Mouse (Mus musculus): ENCODE measurements around the gene Slc16a6. TPM values are rescaled to one million over a fixed set of nuclear protein-coding genes. Genes with fewer than 3 reads are reported as not detected.

Gene Slc16a6
- polyA plus RNA-seq, 1 experiment from 2014 or later, result 4.4 TPM

- H3K4me3 ChIP-seq (ENCODE audit: low read depth, low read length), result no peak overlapping the region
- H3K36me3 ChIP-seq (ENCODE audit: control insufficient read depth, insufficient read depth, low read length), result no peaks in the 10 kb centered on the region
- 76% methylated on average over 4 of the region's 4 CpGs for WGBS
- no peak for ATAC-seq (ENCODE audit: insufficient number of reproducible peaks, insufficient read depth, low FRiP score, low read depth)
- H3K27ac ChIP-seq (ENCODE audit: low read length), result no peak overlapping the region
- no peak overlapping the region for H3K4me2 ChIP-seq (replicated peaks; ENCODE audit: low read depth, low read length)
- no peak overlapping the region for H3K9ac ChIP-seq (replicated peaks; ENCODE audit: low read depth, low read length)
- no peaks in the 10 kb centered on the region for H3K9me3 ChIP-seq (ENCODE audit: control insufficient read depth, low read depth, low read length)
- no peaks in the 10 kb centered on the region for H3K27me3 ChIP-seq (ENCODE audit: control insufficient read depth, insufficient read depth, low read length)
- no peaks in the 10 kb centered on the region for H3K4me1 ChIP-seq (ENCODE audit: control insufficient read depth, insufficient read depth, low read length)
Observed at GRCm38 (mm10) chr11:109491844-109492243, 18.4 kb upstream of the Slc16a6 start.

DNA sequence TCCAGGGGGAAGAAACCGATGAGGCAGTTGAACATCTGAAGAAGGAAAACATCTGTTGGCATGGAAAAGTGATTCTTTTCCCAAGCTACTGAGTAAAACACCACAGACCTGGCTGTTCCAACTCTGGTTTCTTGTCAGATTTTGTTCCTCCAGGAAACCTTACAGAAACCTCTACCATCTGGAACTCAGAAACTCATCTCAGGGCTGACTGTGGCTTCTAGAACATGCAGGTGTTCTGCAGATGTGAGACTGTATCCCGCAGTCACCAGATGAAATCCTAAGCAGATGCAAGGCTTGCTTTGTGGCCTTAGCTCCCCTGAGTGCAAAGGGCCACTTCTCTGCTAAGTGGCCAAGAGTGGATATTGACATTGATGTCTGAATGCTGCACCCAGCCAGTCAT, 16.4 kb upstream of the Slc16a6 start:
- no peak for ATAC-seq (ENCODE audit: insufficient number of reproducible peaks, insufficient read depth, low FRiP score, low read depth)
- H3K36me3 ChIP-seq (ENCODE audit: control insufficient read depth, insufficient read depth, low read length), result no peaks in the 10 kb centered on the region
- H3K9ac ChIP-seq (replicated peaks; ENCODE audit: low read depth, low read length), result no peak overlapping the region
- H3K27me3 ChIP-seq (ENCODE audit: control insufficient read depth, insufficient read depth, low read length), result no peaks in the 10 kb centered on the region
- H3K4me3 ChIP-seq (ENCODE audit: low read depth, low read length), result no peak overlapping the region
- no peaks in the 10 kb centered on the region for H3K9me3 ChIP-seq (ENCODE audit: control insufficient read depth, low read depth, low read length)
- no peak overlapping the region for H3K27ac ChIP-seq (ENCODE audit: low read length)
- WGBS, result 63% methylated on average over 2 of the region's 2 CpGs
- H3K4me2 ChIP-seq (replicated peaks; ENCODE audit: low read depth, low read length), result no peak overlapping the region
- H3K4me1 ChIP-seq (ENCODE audit: control insufficient read depth, insufficient read depth, low read length), result no peaks in the 10 kb centered on the region

DNA sequence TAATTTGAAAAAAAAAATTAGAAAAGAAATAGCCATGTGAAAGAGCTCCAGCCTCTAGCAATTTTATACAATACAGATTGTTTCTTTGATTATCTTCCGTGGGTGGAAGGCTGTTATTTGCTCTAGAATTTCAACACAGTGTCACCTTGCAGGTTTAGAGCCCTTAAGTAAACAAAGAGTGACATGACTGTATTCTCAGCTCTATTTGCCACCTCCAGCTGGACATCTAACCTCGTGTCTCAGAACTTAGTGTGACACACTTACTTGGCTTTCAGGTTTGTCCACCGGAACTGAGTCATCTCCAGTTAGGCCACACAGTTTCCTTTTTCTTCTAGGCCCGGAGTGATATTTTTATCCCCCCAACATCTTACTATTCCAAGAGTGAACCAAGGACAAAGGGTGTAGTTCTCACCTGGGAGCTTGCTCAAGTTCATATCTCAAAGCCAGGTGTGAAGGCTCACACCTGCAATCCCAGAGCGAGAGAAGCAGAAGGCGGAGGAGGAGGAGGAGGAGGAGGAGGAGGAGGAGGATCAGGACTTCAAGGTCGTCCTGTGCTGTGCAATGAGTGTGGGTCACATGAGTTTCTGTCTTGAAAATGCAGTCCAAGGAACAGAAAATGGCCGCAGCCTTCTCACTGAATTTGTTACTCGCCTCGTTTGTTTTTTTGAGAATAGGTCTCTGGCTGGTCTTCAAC, 14.7 kb upstream of the Slc16a6 start:
- peak; percentile 6; the same call in 1 of the 2 replicates for ATAC-seq (ENCODE audit: insufficient number of reproducible peaks, insufficient read depth, low FRiP score, low read depth)
- Histone ChIP-seq H3K9me3 (ENCODE audit: control insufficient read depth, low read depth, low read length) (no peaks in the 10 kb centered on the region), H3K4me2 (replicated peaks; ENCODE audit: low read depth, low read length) (no peak overlapping the region), H3K27ac (ENCODE audit: low read length) (no peak overlapping the region), H3K9ac (replicated peaks; ENCODE audit: low read depth, low read length) (no peak overlapping the region), H3K36me3 (ENCODE audit: control insufficient read depth, insufficient read depth, low read length) (no peaks in the 10 kb centered on the region), H3K27me3 (ENCODE audit: control insufficient read depth, insufficient read depth, low read length) (no peaks in the 10 kb centered on the region), H3K4me1 (ENCODE audit: control insufficient read depth, insufficient read depth, low read length) (no peaks in the 10 kb centered on the region), H3K4me3 (ENCODE audit: low read depth, low read length) (no peak overlapping the region)
- 76% methylated on average over 10 of the region's 10 CpGs for WGBS

GRCm38 (mm10) chr11:109487111-109487510, 13.7 kb upstream of the Slc16a6 start:
- no peak overlapping the region for H3K4me3 ChIP-seq (ENCODE audit: low read depth, low read length)
- H3K27ac ChIP-seq (ENCODE audit: low read length), result no peak overlapping the region
- no peaks in the 10 kb centered on the region for H3K27me3 ChIP-seq (ENCODE audit: control insufficient read depth, insufficient read depth, low read length)

DNA sequence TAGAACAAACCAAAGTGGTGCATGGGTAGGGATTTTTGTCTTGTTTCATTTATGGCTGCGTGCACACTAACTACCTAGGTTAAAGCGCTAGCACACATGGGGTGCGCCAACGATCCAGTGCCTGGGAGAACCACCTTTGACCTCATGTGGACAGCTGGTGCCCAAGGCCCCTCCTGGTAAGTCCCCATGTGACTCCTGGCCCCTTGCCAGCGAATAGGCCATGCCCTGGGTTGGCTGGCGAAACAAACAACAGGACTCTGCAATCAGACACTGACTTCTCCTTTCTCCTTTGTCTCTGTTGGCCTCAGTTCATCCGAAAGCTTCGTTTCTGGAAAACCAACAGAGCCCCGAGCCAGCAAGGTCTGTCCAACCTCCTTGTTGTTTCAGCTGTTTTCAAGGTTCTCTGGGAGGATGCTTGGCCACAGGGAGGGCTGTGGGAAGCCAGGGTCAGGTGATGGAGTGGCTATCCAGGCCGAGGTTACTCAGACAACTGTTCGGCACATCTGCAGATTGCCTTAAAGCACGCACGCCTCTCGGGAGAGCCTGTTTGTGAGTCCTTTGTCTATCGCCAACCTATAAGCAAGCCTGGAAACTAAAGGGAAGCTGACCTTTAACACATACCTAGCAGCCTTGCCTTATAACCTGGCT, 12.1 kb upstream of the Slc16a6 start:
- Histone ChIP-seq H3K27ac (ENCODE audit: low read length) (no peak overlapping the region), H3K9me3 (ENCODE audit: control insufficient read depth, low read depth, low read length) (no peaks in the 10 kb centered on the region), H3K27me3 (ENCODE audit: control insufficient read depth, insufficient read depth, low read length) (no peaks in the 10 kb centered on the region), H3K9ac (replicated peaks; ENCODE audit: low read depth, low read length) (no peak overlapping the region), H3K4me1 (ENCODE audit: control insufficient read depth, insufficient read depth, low read length) (no peaks in the 10 kb centered on the region), H3K36me3 (ENCODE audit: control insufficient read depth, insufficient read depth, low read length) (no peaks in the 10 kb centered on the region), H3K4me3 (ENCODE audit: low read depth, low read length) (no peak overlapping the region), H3K4me2 (replicated peaks; ENCODE audit: low read depth, low read length) (no peak overlapping the region)
- 86% methylated on average over 15 of the region's 15 CpGs for WGBS
- no peak for ATAC-seq (ENCODE audit: insufficient number of reproducible peaks, insufficient read depth, low FRiP score, low read depth)

More at GRCm38 (mm10) chr11:109487111-109487510, 13.7 kb upstream of the Slc16a6 start:
- H3K4me1 ChIP-seq (ENCODE audit: control insufficient read depth, insufficient read depth, low read length), result no peaks in the 10 kb centered on the region
- H3K4me2 ChIP-seq (replicated peaks; ENCODE audit: low read depth, low read length), result no peak overlapping the region
- H3K36me3 ChIP-seq (ENCODE audit: control insufficient read depth, insufficient read depth, low read length), result no peaks in the 10 kb centered on the region
- no peaks in the 10 kb centered on the region for H3K9me3 ChIP-seq (ENCODE audit: control insufficient read depth, low read depth, low read length)
- no peak for ATAC-seq (ENCODE audit: insufficient number of reproducible peaks, insufficient read depth, low FRiP score, low read depth)
- WGBS, result 25% methylated on average over 1 of the region's 1 CpGs
- no peak overlapping the region for H3K9ac ChIP-seq (replicated peaks; ENCODE audit: low read depth, low read length)

DNA sequence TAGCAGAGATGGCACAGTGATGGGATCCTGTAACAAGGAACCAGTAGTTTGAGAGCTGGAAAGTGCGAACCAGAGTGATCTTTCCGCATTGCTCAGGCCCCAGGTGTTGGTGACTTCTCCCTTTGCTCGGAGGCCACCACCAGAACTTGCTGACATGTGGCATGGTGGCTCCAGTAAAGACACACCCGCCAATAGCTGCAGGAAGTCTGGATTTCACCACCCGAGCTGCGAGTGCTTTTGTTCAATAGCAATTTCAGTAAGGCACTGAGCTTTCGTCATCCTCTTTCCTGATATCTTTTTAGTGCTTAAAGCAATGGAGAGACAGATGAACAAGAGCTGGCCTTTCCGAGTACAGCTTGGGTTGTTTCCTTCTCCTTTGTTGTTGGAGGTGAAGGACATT, 7.0 kb upstream of the Slc16a6 start:
- Histone ChIP-seq H3K9ac (replicated peaks; ENCODE audit: low read depth, low read length) (no peak overlapping the region), H3K4me2 (replicated peaks; ENCODE audit: low read depth, low read length) (no peak overlapping the region), H3K27me3 (ENCODE audit: control insufficient read depth, insufficient read depth, low read length) (no peaks in the 10 kb centered on the region), H3K27ac (ENCODE audit: low read length) (no peak overlapping the region), H3K36me3 (ENCODE audit: control insufficient read depth, insufficient read depth, low read length) (no peaks in the 10 kb centered on the region), H3K4me1 (ENCODE audit: control insufficient read depth, insufficient read depth, low read length) (no peaks in the 10 kb centered on the region), H3K4me3 (ENCODE audit: low read depth, low read length) (no peak overlapping the region), H3K9me3 (ENCODE audit: control insufficient read depth, low read depth, low read length) (no peaks in the 10 kb centered on the region)
- no peak for ATAC-seq (ENCODE audit: insufficient number of reproducible peaks, insufficient read depth, low FRiP score, low read depth)
- 78% methylated on average over 8 of the region's 8 CpGs for WGBS

DNA sequence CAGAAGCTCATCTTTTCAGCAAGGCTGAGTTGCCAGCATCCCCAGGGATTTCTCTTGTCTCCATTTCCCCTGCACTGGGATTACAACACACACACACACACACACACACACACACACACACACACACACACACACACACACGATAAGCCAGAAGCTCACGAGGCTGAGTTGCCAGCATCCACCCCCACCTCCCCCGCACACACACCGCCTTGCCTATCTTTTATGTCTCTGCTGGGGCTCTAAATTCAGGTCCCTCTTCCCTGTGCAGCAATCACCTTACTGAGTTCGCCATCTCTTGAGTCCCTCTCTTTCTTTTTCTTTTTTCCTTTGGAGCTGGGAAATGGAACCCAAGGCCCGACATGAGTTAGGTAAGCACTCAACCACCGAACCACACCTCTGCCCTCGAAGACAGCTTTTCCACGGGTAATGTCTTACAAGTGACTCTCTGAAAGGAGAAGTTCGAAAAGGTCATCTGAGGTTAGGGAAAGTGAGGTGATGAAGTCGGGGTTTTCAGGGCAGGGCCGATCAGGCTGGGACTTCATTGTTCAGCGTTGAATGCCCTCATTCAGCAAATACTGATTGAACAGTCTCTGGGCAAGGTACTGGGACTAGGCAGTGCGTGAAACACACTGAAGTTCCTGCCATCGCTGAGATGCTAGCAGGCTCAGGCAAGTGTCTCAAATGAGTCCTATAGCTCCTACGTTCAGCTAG, 6.3 kb upstream of the Slc16a6 start:
- Histone ChIP-seq H3K4me1 (ENCODE audit: control insufficient read depth, insufficient read depth, low read length) (no peaks in the 10 kb centered on the region), H3K4me2 (replicated peaks; ENCODE audit: low read depth, low read length) (no peak overlapping the region), H3K27me3 (ENCODE audit: control insufficient read depth, insufficient read depth, low read length) (no peaks in the 10 kb centered on the region), H3K36me3 (ENCODE audit: control insufficient read depth, insufficient read depth, low read length) (no peaks in the 10 kb centered on the region), H3K9ac (replicated peaks; ENCODE audit: low read depth, low read length) (no peak overlapping the region), H3K4me3 (ENCODE audit: low read depth, low read length) (no peak overlapping the region), H3K9me3 (ENCODE audit: control insufficient read depth, low read depth, low read length) (no peaks in the 10 kb centered on the region), H3K27ac (ENCODE audit: low read length) (no peak overlapping the region)
- no peak for ATAC-seq (ENCODE audit: insufficient number of reproducible peaks, insufficient read depth, low FRiP score, low read depth)
- 72% methylated on average over 16 of the region's 16 CpGs for WGBS

- H3K9me3 ChIP-seq (ENCODE audit: control insufficient read depth, low read depth, low read length), result no peaks in the 10 kb centered on the region
- H3K27ac ChIP-seq (ENCODE audit: low read length), result no peak overlapping the region
- no peak overlapping the region for H3K9ac ChIP-seq (replicated peaks; ENCODE audit: low read depth, low read length)
- H3K27me3 ChIP-seq (ENCODE audit: control insufficient read depth, insufficient read depth, low read length), result no peaks in the 10 kb centered on the region
- H3K4me1 ChIP-seq (ENCODE audit: control insufficient read depth, insufficient read depth, low read length), result no peaks in the 10 kb centered on the region
- no peak overlapping the region for H3K4me3 ChIP-seq (ENCODE audit: low read depth, low read length)
- ATAC-seq (ENCODE audit: insufficient number of reproducible peaks, insufficient read depth, low FRiP score, low read depth), result no peak
- WGBS, result 44% methylated on average over 16 of the region's 16 CpGs
- no peaks in the 10 kb centered on the region for H3K36me3 ChIP-seq (ENCODE audit: control insufficient read depth, insufficient read depth, low read length)
- no peak overlapping the region for H3K4me2 ChIP-seq (replicated peaks; ENCODE audit: low read depth, low read length)
Observed at GRCm38 (mm10) chr11:109477606-109478380, 4.4 kb upstream of the Slc16a6 start.

Measured in stomach, embryonic 14.5 days (tissue).